Mouse (Mus musculus): Measurements from ENCODE around the gene Mypn. TPM values are rescaled to one million over a fixed set of nuclear protein-coding genes. Genes with fewer than 3 reads are reported as not detected.

Mypn gene
- polyA plus RNA-seq, 1 experiment from 2014 or later, result 0.10 TPM

GRCm38 (mm10) chr10:63160671-63161070 lies 43.1 kb downstream of the Mypn start:
- no peaks in the 10 kb centered on the region for H3K27me3 ChIP-seq (ENCODE audit: insufficient read depth, poor library complexity, severe bottlenecking)
- no peak for DNase-seq (ENCODE audit: low spot score)
- H3K4me1 ChIP-seq (replicated peaks), result no peaks in the 10 kb centered on the region
- no peaks in the 10 kb centered on the region for H3K36me3 ChIP-seq
- 75% methylated on average over 12 of the region's 12 CpGs for WGBS
- H3K27ac ChIP-seq, result no peak overlapping the region
- no peak overlapping the region for H3K4me3 ChIP-seq
- H3K9me3 ChIP-seq, result no peaks in the 10 kb centered on the region

- no peak overlapping the region for H3K4me3 ChIP-seq
- no peaks in the 10 kb centered on the region for H3K9me3 ChIP-seq
- no peak overlapping the region for H3K27ac ChIP-seq
- DNase-seq (ENCODE audit: low spot score), result no peak
- H3K27me3 ChIP-seq (ENCODE audit: insufficient read depth, poor library complexity, severe bottlenecking), result no peaks in the 10 kb centered on the region
- no peaks in the 10 kb centered on the region for H3K4me1 ChIP-seq (replicated peaks)
- H3K36me3 ChIP-seq, result no peaks in the 10 kb centered on the region
- 80% methylated on average over 13 of the region's 13 CpGs for WGBS
These were observed 45.6 kb downstream of the Mypn start for GRCm38 (mm10) chr10:63158191-63158590.

- WGBS, result 80% methylated on average over 4 of the region's 4 CpGs
These were observed 46.3 kb downstream of the Mypn start for GRCm38 (mm10) chr10:63157491-63157890.

GRCm38 (mm10) chr10:63156919-63157318 lies 46.8 kb downstream of the Mypn start:
- Histone ChIP-seq H3K36me3 (no peaks in the 10 kb centered on the region), H3K9me3 (no peaks in the 10 kb centered on the region), H3K27me3 (ENCODE audit: insufficient read depth, poor library complexity, severe bottlenecking) (no peaks in the 10 kb centered on the region), H3K27ac (no peak overlapping the region), H3K4me1 (replicated peaks) (no peaks in the 10 kb centered on the region), H3K4me3 (no peak overlapping the region)
- 78% methylated on average over 4 of the region's 4 CpGs for WGBS
- no peak for DNase-seq (ENCODE audit: low spot score)

More at GRCm38 (mm10) chr10:63157491-63157890, 46.3 kb downstream of the Mypn start:
- Histone ChIP-seq H3K27ac (no peak overlapping the region), H3K36me3 (no peaks in the 10 kb centered on the region), H3K27me3 (ENCODE audit: insufficient read depth, poor library complexity, severe bottlenecking) (no peaks in the 10 kb centered on the region), H3K9me3 (no peaks in the 10 kb centered on the region), H3K4me3 (no peak overlapping the region), H3K4me1 (replicated peaks) (no peaks in the 10 kb centered on the region)
- no peak for DNase-seq (ENCODE audit: low spot score)

- H3K36me3 ChIP-seq, result no peaks in the 10 kb centered on the region
- H3K27ac ChIP-seq, result no peak overlapping the region
- H3K27me3 ChIP-seq (ENCODE audit: insufficient read depth, poor library complexity, severe bottlenecking), result no peaks in the 10 kb centered on the region
- H3K4me1 ChIP-seq (replicated peaks), result no peaks in the 10 kb centered on the region
- H3K4me3 ChIP-seq, result no peak overlapping the region
- 90% methylated on average over 1 of the region's 1 CpGs for WGBS
- DNase-seq (ENCODE audit: low spot score), result no peak
- no peaks in the 10 kb centered on the region for H3K9me3 ChIP-seq
These were observed 47.4 kb downstream of the Mypn start for GRCm38 (mm10) chr10:63156351-63156750.

- DNase-seq (ENCODE audit: low spot score), result no peak
- Histone ChIP-seq H3K4me1 (replicated peaks) (no peaks in the 10 kb centered on the region), H3K36me3 (no peaks in the 10 kb centered on the region), H3K4me3 (no peak overlapping the region), H3K27ac (no peak overlapping the region), H3K9me3 (no peaks in the 10 kb centered on the region), H3K27me3 (ENCODE audit: insufficient read depth, poor library complexity, severe bottlenecking) (no peaks in the 10 kb centered on the region)
- WGBS, result 81% methylated on average over 4 of the region's 4 CpGs
These were observed 47.9 kb downstream of the Mypn start for GRCm38 (mm10) chr10:63155668-63156350.

GRCm38 (mm10) chr10:63154726-63155125 lies 49.0 kb downstream of the Mypn start:
- H3K4me1 ChIP-seq (replicated peaks), result no peaks in the 10 kb centered on the region
- H3K27ac ChIP-seq, result no peak overlapping the region
- H3K36me3 ChIP-seq, result no peaks in the 10 kb centered on the region
- no peak overlapping the region for H3K4me3 ChIP-seq
- 87% methylated on average over 4 of the region's 4 CpGs for WGBS
- no peaks in the 10 kb centered on the region for H3K27me3 ChIP-seq (ENCODE audit: insufficient read depth, poor library complexity, severe bottlenecking)
- DNase-seq (ENCODE audit: low spot score), result no peak
- no peaks in the 10 kb centered on the region for H3K9me3 ChIP-seq

- H3K4me1 ChIP-seq (replicated peaks), result no peaks in the 10 kb centered on the region
- no peak for DNase-seq (ENCODE audit: low spot score)
- no peaks in the 10 kb centered on the region for H3K9me3 ChIP-seq
- no peak overlapping the region for H3K27ac ChIP-seq
- no peak overlapping the region for H3K4me3 ChIP-seq
- 84% methylated on average over 6 of the region's 6 CpGs for WGBS
- H3K36me3 ChIP-seq, result no peaks in the 10 kb centered on the region
- no peaks in the 10 kb centered on the region for H3K27me3 ChIP-seq (ENCODE audit: insufficient read depth, poor library complexity, severe bottlenecking)
These were observed 49.5 kb downstream of the Mypn start for GRCm38 (mm10) chr10:63154226-63154625.

GRCm38 (mm10) chr10:63153563-63153962 lies 50.2 kb downstream of the Mypn start:
- Histone ChIP-seq H3K9me3 (no peaks in the 10 kb centered on the region), H3K4me1 (replicated peaks) (no peaks in the 10 kb centered on the region), H3K27ac (no peak overlapping the region), H3K27me3 (ENCODE audit: insufficient read depth, poor library complexity, severe bottlenecking) (no peaks in the 10 kb centered on the region), H3K4me3 (no peak overlapping the region), H3K36me3 (no peaks in the 10 kb centered on the region)
- 36% methylated on average over 3 of the region's 3 CpGs for WGBS
- DNase-seq (ENCODE audit: low spot score), result peak; percentile 35

GRCm38 (mm10) chr10:63152358-63152757 lies 51.4 kb downstream of the Mypn start:
- Histone ChIP-seq H3K36me3 (no peaks in the 10 kb centered on the region), H3K4me1 (replicated peaks) (no peaks in the 10 kb centered on the region), H3K4me3 (no peak overlapping the region), H3K27me3 (ENCODE audit: insufficient read depth, poor library complexity, severe bottlenecking) (no peaks in the 10 kb centered on the region), H3K27ac (no peak overlapping the region), H3K9me3 (no peaks in the 10 kb centered on the region)
- no peak for DNase-seq (ENCODE audit: low spot score)

- H3K36me3 ChIP-seq, result no peaks in the 10 kb centered on the region
- H3K4me3 ChIP-seq, result no peak overlapping the region
- H3K9me3 ChIP-seq, result no peaks in the 10 kb centered on the region
- H3K27ac ChIP-seq, result no peak overlapping the region
- H3K27me3 ChIP-seq (ENCODE audit: insufficient read depth, poor library complexity, severe bottlenecking), result no peaks in the 10 kb centered on the region
- H3K4me1 ChIP-seq (replicated peaks), result no peaks in the 10 kb centered on the region
- 92% methylated on average over 13 of the region's 13 CpGs for WGBS
- no peak for DNase-seq (ENCODE audit: low spot score)
These were observed 61.1 kb downstream of the Mypn start for GRCm38 (mm10) chr10:63142660-63143059.

GRCm38 (mm10) chr10:63136436-63136835 lies 67.3 kb downstream of the Mypn start:
- Histone ChIP-seq H3K4me3 (no peak overlapping the region), H3K27me3 (ENCODE audit: insufficient read depth, poor library complexity, severe bottlenecking) (no peaks in the 10 kb centered on the region), H3K9me3 (no peaks in the 10 kb centered on the region), H3K36me3 (no peaks in the 10 kb centered on the region), H3K27ac (no peak overlapping the region), H3K4me1 (replicated peaks) (no peaks in the 10 kb centered on the region)
- no peak for DNase-seq (ENCODE audit: low spot score)
- 82% methylated on average over 6 of the region's 6 CpGs for WGBS

GRCm38 (mm10) chr10:63135680-63136079 lies 68.1 kb downstream of the Mypn start:
- no peaks in the 10 kb centered on the region for H3K4me1 ChIP-seq (replicated peaks)
- H3K27me3 ChIP-seq (ENCODE audit: insufficient read depth, poor library complexity, severe bottlenecking), result no peaks in the 10 kb centered on the region
- no peak for DNase-seq (ENCODE audit: low spot score)
- no peak overlapping the region for H3K27ac ChIP-seq
- no peaks in the 10 kb centered on the region for H3K9me3 ChIP-seq
- no peaks in the 10 kb centered on the region for H3K36me3 ChIP-seq
- no peak overlapping the region for H3K4me3 ChIP-seq
- WGBS, result 51% methylated on average over 12 of the region's 12 CpGs

- Histone ChIP-seq H3K4me1 (replicated peaks) (no peaks in the 10 kb centered on the region), H3K27me3 (ENCODE audit: insufficient read depth, poor library complexity, severe bottlenecking) (no peaks in the 10 kb centered on the region), H3K4me3 (no peak overlapping the region), H3K36me3 (no peaks in the 10 kb centered on the region), H3K27ac (no peak overlapping the region), H3K9me3 (no peaks in the 10 kb centered on the region)
- DNase-seq (ENCODE audit: low spot score), result no peak
- WGBS, result 88% methylated on average over 4 of the region's 4 CpGs
These were observed 70.4 kb downstream of the Mypn start for GRCm38 (mm10) chr10:63133326-63133725.

Data from hindbrain, embryonic 10.5 days (tissue).